ENCODE assay signal across 8 mouse cellular contexts in the genomic region with DNA sequence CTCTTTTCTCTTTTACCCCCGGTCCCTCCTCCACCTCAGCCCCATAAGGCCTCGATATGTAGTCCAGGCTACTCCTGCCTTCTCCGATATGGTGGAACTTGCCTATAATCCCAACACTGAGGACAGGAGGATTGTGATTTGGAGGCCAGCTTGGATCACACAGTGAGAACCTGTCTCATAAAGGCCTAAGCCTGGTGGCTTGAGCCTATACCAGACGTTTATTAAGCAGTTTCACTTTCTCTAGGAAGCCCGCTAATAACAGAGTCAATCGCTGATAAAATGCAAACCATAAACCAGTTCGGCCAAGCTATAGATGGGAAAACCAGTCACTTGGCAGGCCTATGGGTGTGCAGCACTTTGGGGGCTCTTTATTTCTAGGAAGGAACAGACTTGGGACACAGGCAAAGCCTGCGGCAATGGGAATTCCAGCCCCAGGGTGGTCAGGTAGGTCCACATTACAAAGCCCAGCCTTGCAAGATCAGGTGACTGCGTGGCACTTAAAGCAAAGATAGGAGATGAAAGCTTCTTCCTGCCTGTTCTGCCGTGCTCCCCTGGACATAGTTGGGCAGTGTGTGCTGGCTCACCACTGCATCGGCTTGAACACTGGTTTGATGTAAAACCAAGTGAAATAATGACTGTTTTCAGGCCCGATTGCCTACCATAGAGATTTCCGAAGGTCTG. TPM values are rescaled to one million over a fixed set of nuclear protein-coding genes. Genes with fewer than 3 reads are reported as not detected.
DNase-seq lines count a peak whose midpoint lies in the region; ATAC-seq and TF ChIP-seq lines count a peak whose summit lies in the region.

No protein-coding gene starts in this region.

- H3K9me3 ChIP-seq in lung, embryonic 16.5 days (ENCODE audit: control insufficient read depth, low read length) = no peaks in the 10 kb centered on the region
- H3K9me3 ChIP-seq in embryonic facial prominence, embryonic 13.5 days = no peaks in the 10 kb centered on the region
- H3K9me3 ChIP-seq in intestine, postnatal 0 days (ENCODE audit: control insufficient read depth) = no peaks in the 10 kb centered on the region

- no peak for ATAC-seq in lung, embryonic 16.5 days (ENCODE audit: low read depth)
- ATAC-seq in embryonic facial prominence, embryonic 13.5 days (ENCODE audit: insufficient number of reproducible peaks, insufficient read depth, low FRiP score, low TSS enrichment, low read depth) = no peak
- ATAC-seq in intestine, postnatal 0 days = 0 out of 2 replicates have a peak, but pooled peaks have one; percentile 5

- WGBS in lung, embryonic 16.5 days = 72% methylated on average over 13 of the region's 13 CpGs
- WGBS in embryonic facial prominence, embryonic 13.5 days = 76% methylated on average over 13 of the region's 13 CpGs
- 49% methylated on average over 13 of the region's 13 CpGs for WGBS in intestine, postnatal 0 days
- 78% methylated on average over 13 of the region's 13 CpGs for WGBS in olfactory bulb, adult 2 months

- no peak overlapping the region for H3K27ac ChIP-seq in lung, embryonic 16.5 days (ENCODE audit: low read length)
- no peak overlapping the region for H3K27ac ChIP-seq in embryonic facial prominence, embryonic 13.5 days
- peak overlapping the region; percentile 46 for H3K27ac ChIP-seq in intestine, postnatal 0 days (ENCODE audit: low read depth, low read length)
- H3K27ac ChIP-seq in olfactory bulb, adult 2 months (ENCODE audit: insufficient read depth, low read depth, low read length) = no peak overlapping the region

- no peak for DNase-seq in lung, adult 18-20 months
- DNase-seq in urinary bladder, postnatal 4 days (ENCODE audit: low spot score in 2 of 2) = no peak
- no peak for DNase-seq in right cerebral cortex, postnatal 10 days (ENCODE audit: low spot score in 2 of 2)
- no peak for DNase-seq in cerebellum, adult 8-10 months

- no peak for TF ChIP-seq POLR2A in olfactory bulb, adult 2 months (IDR thresholded peaks at IDR 0.05; ENCODE audit: insufficient read depth, low read depth, low read length)

- no peaks in the 10 kb centered on the region for H3K27me3 ChIP-seq in lung, embryonic 16.5 days (ENCODE audit: control insufficient read depth, insufficient read depth, low read depth, low read length)
- no peaks in the 10 kb centered on the region for H3K27me3 ChIP-seq in embryonic facial prominence, embryonic 13.5 days
- H3K27me3 ChIP-seq in intestine, postnatal 0 days (replicated peaks; ENCODE audit: control insufficient read depth, insufficient read depth, low read length) = no peaks in the 10 kb centered on the region

- H3K9ac ChIP-seq in lung, embryonic 16.5 days (ENCODE audit: low read length) = peak overlapping the region; percentile 40; the same call in 1 of the 2 replicates
- peak overlapping the region; percentile 83 for H3K9ac ChIP-seq in embryonic facial prominence, embryonic 13.5 days
- H3K9ac ChIP-seq in intestine, postnatal 0 days (ENCODE audit: low read depth, low read length) = peak overlapping the region; percentile 63; the same call in 1 of the 2 replicates

- peak overlapping the region; percentile 87 for H3K4me3 ChIP-seq in lung, embryonic 16.5 days (ENCODE audit: low read length)
- H3K4me3 ChIP-seq in embryonic facial prominence, embryonic 13.5 days = peak overlapping the region; percentile 86
- peak overlapping the region; percentile 82 for H3K4me3 ChIP-seq in intestine, postnatal 0 days (ENCODE audit: low read depth, low read length)
- H3K4me3 ChIP-seq in olfactory bulb, adult 2 months (ENCODE audit: insufficient read depth, low read depth, low read length) = peak overlapping the region; percentile 88

- TF ChIP-seq CTCF in intestine, postnatal 0 days (IDR thresholded peaks at IDR 0.05; ENCODE audit: low read depth) = no peak
- TF ChIP-seq CTCF in olfactory bulb, adult 2 months (IDR thresholded peaks at IDR 0.05; ENCODE audit: insufficient read depth, low read depth, low read length) = no peak

- H3K4me1 ChIP-seq in lung, embryonic 16.5 days (replicated peaks; ENCODE audit: control insufficient read depth, insufficient read depth, low read length) = peaks cover 14% of the 10 kb centered on the region; the same call in 1 of the 2 replicates
- peaks cover 8% of the 10 kb centered on the region for H3K4me1 ChIP-seq in embryonic facial prominence, embryonic 13.5 days
- H3K4me1 ChIP-seq in intestine, postnatal 0 days (replicated peaks; ENCODE audit: control insufficient read depth, insufficient read depth, low read length) = peaks cover 9% of the 10 kb centered on the region; the same call in 1 of the 2 replicates
- H3K4me1 ChIP-seq in olfactory bulb, adult 2 months (ENCODE audit: control insufficient read depth, insufficient read depth, low read length) = peaks cover 11% of the 10 kb centered on the region; the same call in 1 of the 2 replicates

- H3K4me2 ChIP-seq in lung, embryonic 16.5 days (ENCODE audit: low read depth, low read length) = peak overlapping the region; percentile 86
- peak overlapping the region; percentile 79 for H3K4me2 ChIP-seq in embryonic facial prominence, embryonic 13.5 days
- H3K4me2 ChIP-seq in intestine, postnatal 0 days (replicated peaks; ENCODE audit: low read depth) = peak overlapping the region; percentile 91

- H3K36me3 ChIP-seq in lung, embryonic 16.5 days (ENCODE audit: control insufficient read depth, insufficient read depth, low read length) = no peaks in the 10 kb centered on the region; the same call in 1 of the 2 replicates
- peaks cover 12% of the 10 kb centered on the region; the same call in 1 of the 2 replicates for H3K36me3 ChIP-seq in embryonic facial prominence, embryonic 13.5 days
- peaks cover 14% of the 10 kb centered on the region; the same call in 1 of the 2 replicates for H3K36me3 ChIP-seq in intestine, postnatal 0 days (ENCODE audit: control insufficient read depth, insufficient read depth)

RNA-seq across cellular contexts. Expression of a gene that starts 1.0 kb away (rescaled TPM):
- 16.7 and 19.0 TPM in 2 replicates for polyA plus RNA-seq in lung, embryonic 16.5 days (2015; fragmentation: Nextera tagmentation; extraction: Ambion mirVana)
- 11.3 and 11.5 TPM in 2 replicates for polyA plus RNA-seq in embryonic facial prominence, embryonic 13.5 days (2015; fragmentation: Nextera tagmentation; extraction: Ambion mirVana)
- 20.2 and 23.1 TPM in 2 replicates for polyA plus RNA-seq in intestine, postnatal 0 days (2015; fragmentation: Nextera tagmentation; extraction: Ambion mirVana)
- not detected in 2 replicates for polyA plus RNA-seq in olfactory bulb, adult 2 months (2012; ENCODE audit: insufficient read depth, insufficient read length, low replicate concordance, missing spikeins)

RNA-seq across cellular contexts. Expression of a gene that starts 22.7 kb away (rescaled TPM):
- not detected in 2 replicates for polyA plus RNA-seq in lung, embryonic 16.5 days (2015; fragmentation: Nextera tagmentation; extraction: Ambion mirVana)
- not detected in 2 replicates for polyA plus RNA-seq in embryonic facial prominence, embryonic 13.5 days (2015; fragmentation: Nextera tagmentation; extraction: Ambion mirVana)
- not detected in 2 replicates for polyA plus RNA-seq in intestine, postnatal 0 days (2015; fragmentation: Nextera tagmentation; extraction: Ambion mirVana)
- polyA plus RNA-seq in olfactory bulb, adult 2 months (2012; ENCODE audit: insufficient read depth, insufficient read length, low replicate concordance, missing spikeins) = not detected in 2 replicates

RNA-seq across cellular contexts. Expression of a gene that starts 49.1 kb away (rescaled TPM):
- polyA plus RNA-seq in lung, embryonic 16.5 days (2015; fragmentation: Nextera tagmentation; extraction: Ambion mirVana) = 60.8 and 65.7 TPM in 2 replicates
- polyA plus RNA-seq in embryonic facial prominence, embryonic 13.5 days (2015; fragmentation: Nextera tagmentation; extraction: Ambion mirVana) = 70.5 and 73.8 TPM in 2 replicates
- 55.5 and 57.9 TPM in 2 replicates for polyA plus RNA-seq in intestine, postnatal 0 days (2015; fragmentation: Nextera tagmentation; extraction: Ambion mirVana)
- polyA plus RNA-seq in olfactory bulb, adult 2 months (2012; ENCODE audit: insufficient read depth, insufficient read length, low replicate concordance, missing spikeins) = not detected in 2 replicates

RNA-seq across cellular contexts. Expression of a gene that starts 51.6 kb away (rescaled TPM):
- polyA plus RNA-seq in lung, embryonic 16.5 days (2015; fragmentation: Nextera tagmentation; extraction: Ambion mirVana) = 1.4 and 1.7 TPM in 2 replicates
- 0.97 and 1.1 TPM in 2 replicates for polyA plus RNA-seq in embryonic facial prominence, embryonic 13.5 days (2015; fragmentation: Nextera tagmentation; extraction: Ambion mirVana)
- 1.3 and 1.8 TPM in 2 replicates for polyA plus RNA-seq in intestine, postnatal 0 days (2015; fragmentation: Nextera tagmentation; extraction: Ambion mirVana)
- polyA plus RNA-seq in olfactory bulb, adult 2 months (2012; ENCODE audit: insufficient read depth, insufficient read length, low replicate concordance, missing spikeins) = not detected in 2 replicates
